Mouse (Mus musculus) MEL (cell line): ENCODE measurements around the gene Dqx1. TPM values are rescaled to one million over a fixed set of nuclear protein-coding genes. Genes with fewer than 3 reads are reported as not detected.

Source experiments
- DNase-seq: peaks from one replicate; pipeline ENCODE4 v3.0.0; 2011; ENCODE audit warnings: low read depth, low spot score
- H3K27ac ChIP-seq: 2 replicates; pipeline ENCODE4 v1.5.1; 2012; ENCODE audit warnings: low read depth, mild to moderate bottlenecking, control low read depth, low read length, moderate library complexity; ENCODE audit not compliant: control insufficient read depth
- H3K27me3 ChIP-seq, 2 experiments: fragments of 150-350 bp in 1 of 2; sonication (generic) in 1 of 2; 2 replicates each; pipeline ENCODE4 v1.6.1; 2012; ENCODE audit warnings: low read length in 2 of 2, mild to moderate bottlenecking in 2 of 2, improper control_type of control experiment in 1 of 2, moderate library complexity in 1 of 2; ENCODE audit not compliant: insufficient read depth in 2 of 2, control insufficient read depth in 1 of 2
- H3K36me3 ChIP-seq, 2 experiments: 2 replicates each; pipeline ENCODE4 v1.6.1; 2012 to 2014; ENCODE audit warnings: low read length in 2 of 2, improper control_type of control experiment in 1 of 2, inconsistent platforms in 1 of 2, mild to moderate bottlenecking in 1 of 2; ENCODE audit not compliant: insufficient read depth in 2 of 2, control insufficient read depth in 1 of 2
- H3K4me1 ChIP-seq, 2 experiments: fragments of 150-350 bp in 1 of 2; sonication (generic) in 1 of 2; 2 replicates each; pipeline ENCODE4 v1.6.1; 2012; ENCODE audit warnings: low read length in 2 of 2, improper control_type of control experiment in 1 of 2, mild to moderate bottlenecking in 1 of 2; ENCODE audit not compliant: insufficient read depth in 2 of 2, control insufficient read depth in 1 of 2
- H3K4me3 ChIP-seq, 2 experiments: fragments of 150-350 bp in 1 of 2; sonication (generic) in 1 of 2; 2 replicates each; pipeline ENCODE4 v1.5.1; 2012; ENCODE audit warnings: low read depth in 2 of 2, low read length in 2 of 2, mild to moderate bottlenecking in 2 of 2, moderate library complexity in 2 of 2, control low read depth in 1 of 2, improper control_type of control experiment in 1 of 2; ENCODE audit not compliant: control insufficient read depth in 1 of 2, insufficient read depth in 1 of 2
- H3K79me2 ChIP-seq: 2 replicates; pipeline ENCODE4 v1.6.1; 2012; ENCODE audit warnings: mild to moderate bottlenecking, low read length, moderate library complexity; ENCODE audit not compliant: control insufficient read depth, poor library complexity, insufficient read depth
- H3K9ac ChIP-seq: 2 replicates; pipeline ENCODE4 v1.6.1; 2012; ENCODE audit warnings: low read depth, mild to moderate bottlenecking, control low read depth, low read length, moderate library complexity; ENCODE audit not compliant: control insufficient read depth, poor library complexity, severe bottlenecking
- H3K9me3 ChIP-seq: fragments of 150-350 bp; sonication (generic); replicated peaks from 2 replicates; pipeline ENCODE4 v1.6.1; 2012; ENCODE audit warnings: mild to moderate bottlenecking, low read length, improper control_type of control experiment, moderate library complexity; ENCODE audit not compliant: insufficient read depth
- CHD2 ChIP-seq: IDR thresholded peaks from 2 replicates; pipeline ENCODE4 v1.6.1; 2011; ENCODE audit warnings: low read length, improper control_type of control experiment
- E2F4 ChIP-seq: IDR thresholded peaks from 2 replicates; pipeline ENCODE4 v1.6.1; 2011; ENCODE audit warnings: low read depth, low read length, improper control_type of control experiment, borderline replicate concordance
- ELF1 ChIP-seq: IDR thresholded peaks from 2 replicates; pipeline ENCODE4 v1.6.1; 2014; ENCODE audit warnings: low read depth, mild to moderate bottlenecking, inconsistent platforms, low read length, improper control_type of control experiment, moderate library complexity
- EP300 ChIP-seq, 2 experiments: IDR thresholded peaks; 2 replicates each; pipeline ENCODE4 v1.6.1; 2011; ENCODE audit warnings: improper control_type of control experiment in 2 of 2, low read length in 2 of 2, low read depth in 1 of 2, mild to moderate bottlenecking in 1 of 2
- ETS1 ChIP-seq: IDR thresholded peaks from 2 replicates; pipeline ENCODE4 v1.6.1; 2012; ENCODE audit warnings: low read depth, mild to moderate bottlenecking, inconsistent platforms, low read length, improper control_type of control experiment, moderate library complexity
- GABPA ChIP-seq: IDR thresholded peaks from 2 replicates; pipeline ENCODE4 v1.6.1; 2012; ENCODE audit warnings: low read depth, mild to moderate bottlenecking, inconsistent platforms, low read length, improper control_type of control experiment, moderate library complexity
- GATA1 ChIP-seq: IDR thresholded peaks from 2 replicates; pipeline ENCODE4 v1.6.1; 2011; ENCODE audit warnings: low read depth, low read length, improper control_type of control experiment
- JUND ChIP-seq: IDR thresholded peaks from 2 replicates; pipeline ENCODE4 v1.6.1; 2011; ENCODE audit warnings: low read depth, mild to moderate bottlenecking, improper control_type of control experiment, low read length
- MAFK ChIP-seq: IDR thresholded peaks from 2 replicates; pipeline ENCODE4 v1.6.1; 2011; ENCODE audit warnings: low read depth, mild to moderate bottlenecking, low read length, improper control_type of control experiment, borderline replicate concordance
- MAX ChIP-seq: IDR thresholded peaks from 2 replicates; pipeline ENCODE4 v1.6.1; 2011; ENCODE audit warnings: low read length, improper control_type of control experiment
- MAZ ChIP-seq: IDR thresholded peaks from 2 replicates; pipeline ENCODE4 v1.6.1; 2012; ENCODE audit warnings: low read depth, mild to moderate bottlenecking, inconsistent platforms, low read length, improper control_type of control experiment
- MEF2A ChIP-seq: IDR thresholded peaks from 2 replicates; pipeline ENCODE4 v1.6.1; 2014; ENCODE audit warnings: low read depth, mild to moderate bottlenecking, inconsistent platforms, low read length, improper control_type of control experiment; ENCODE audit not compliant: poor library complexity, insufficient replicate concordance, severe bottlenecking; ENCODE audit errors: extremely low read depth
- MXI1 ChIP-seq: IDR thresholded peaks from 2 replicates; pipeline ENCODE4 v1.6.1; 2011; ENCODE audit warnings: mild to moderate bottlenecking, low read depth, low read length, improper control_type of control experiment
- MYB ChIP-seq: IDR thresholded peaks from 2 replicates; pipeline ENCODE4 v1.6.1; 2011; ENCODE audit warnings: mild to moderate bottlenecking, low read depth, low read length, improper control_type of control experiment
- NELFE ChIP-seq: IDR thresholded peaks from 2 replicates; pipeline ENCODE4 v1.6.1; 2011; ENCODE audit warnings: low read depth, low read length, improper control_type of control experiment
- NRF1 ChIP-seq: IDR thresholded peaks from 2 replicates; pipeline ENCODE4 v1.6.1; 2014; ENCODE audit warnings: low read depth, mild to moderate bottlenecking, inconsistent platforms, low read length, improper control_type of control experiment, moderate library complexity; ENCODE audit not compliant: poor library complexity, insufficient read depth, severe bottlenecking
- POLR2AphosphoS2 ChIP-seq: IDR thresholded peaks from 2 replicates; pipeline ENCODE4 v1.6.1; 2011; ENCODE audit warnings: low read length, improper control_type of control experiment
- RAD21 ChIP-seq: IDR thresholded peaks from 2 replicates; pipeline ENCODE4 v1.6.1; 2011; ENCODE audit warnings: mild to moderate bottlenecking, low read depth, low read length, improper control_type of control experiment
- RCOR1 ChIP-seq: IDR thresholded peaks from 2 replicates; pipeline ENCODE4 v1.6.1; 2012; ENCODE audit warnings: low read depth, mild to moderate bottlenecking, inconsistent platforms, low read length, improper control_type of control experiment
- SIN3A ChIP-seq: IDR thresholded peaks from 2 replicates; pipeline ENCODE4 v1.6.1; 2012; ENCODE audit warnings: low read length, improper control_type of control experiment, inconsistent platforms
- SMC3 ChIP-seq: IDR thresholded peaks from 2 replicates; pipeline ENCODE4 v1.6.1; 2011; ENCODE audit warnings: low read depth, low read length, improper control_type of control experiment
- TBP ChIP-seq: IDR thresholded peaks from 2 replicates; pipeline ENCODE4 v1.8.0; 2011; ENCODE audit warnings: low read depth, low read length, improper control_type of control experiment
- TCF12 ChIP-seq: IDR thresholded peaks from 2 replicates; pipeline ENCODE4 v1.6.1; 2014; ENCODE audit warnings: low read depth, mild to moderate bottlenecking, inconsistent platforms, low read length, improper control_type of control experiment, moderate library complexity
- UBTF ChIP-seq: IDR thresholded peaks from 2 replicates; pipeline ENCODE4 v1.6.1; 2012; ENCODE audit warnings: low read depth, mild to moderate bottlenecking, inconsistent platforms, low read length, improper control_type of control experiment, moderate library complexity, borderline replicate concordance; ENCODE audit not compliant: insufficient read depth
- USF1 ChIP-seq: IDR thresholded peaks from 2 replicates; pipeline ENCODE4 v1.6.1; 2014; ENCODE audit warnings: low read depth, mild to moderate bottlenecking, inconsistent platforms, low read length, improper control_type of control experiment, moderate library complexity
- ZMIZ1 ChIP-seq: IDR thresholded peaks from 2 replicates; pipeline ENCODE4 v1.6.1; 2012; ENCODE audit warnings: low read depth, mild to moderate bottlenecking, inconsistent platforms, low read length, improper control_type of control experiment, moderate library complexity
- ZNF384 ChIP-seq: IDR thresholded peaks from 2 replicates; pipeline ENCODE4 v1.6.1; 2012; ENCODE audit warnings: low read depth, mild to moderate bottlenecking, inconsistent platforms, low read length, improper control_type of control experiment
- polyA plus RNA-seq, 2 experiments: library from polyadenylated mRNA; stranded (reverse) in 1 of 2; unstranded in 1 of 2; fragments of >175 nt in 1 of 2; fragments of >200 nt in 1 of 2; gene quantifications; 2 replicates each; pipeline versions ENCODE4 v1.2.1 to v1.2.4; 2012; ENCODE audit warnings: low replicate concordance in 2 of 2, low read depth in 1 of 2; ENCODE audit not compliant: insufficient read length in 2 of 2, insufficient read depth in 1 of 2, missing spikeins in 1 of 2
- total RNA-seq: library from RNA; depleted of rRNA; stranded (reverse); fragments of 300-350 nt; gene quantifications from 2 replicates; pipeline ENCODE4 v1.2.3, GENCODE M21; 2012

Dqx1 gene
- total and polyA plus RNA-seq, 3 experiments: 1.3 to 3.4 TPM; not detected in 1

- Histone ChIP-seq H3K27ac (peak overlapping the region; percentile 56), H3K9ac (peak overlapping the region; percentile 96), H3K9me3 (no peaks in the 10 kb centered on the region), H3K4me3 (peak overlapping the region; percentile 94 to 98), H3K79me2 (peaks cover 9% of the 10 kb centered on the region), H3K27me3 (no peaks in the 10 kb centered on the region; a peak in 1 of 4 replicates), H3K4me1 (peaks cover 0 to 5% of the 10 kb centered on the region in 2 experiments; a peak in 2 of 4 replicates)
- DNase-seq: peak; percentile 62
- TF ChIP-seq UBTF: 0 out of 2 replicates have a peak, but pooled peaks have one; percentile 28
- TF ChIP-seq ZMIZ1: no peak
- no peak for TF ChIP-seq SMC3
- no peak for TF ChIP-seq CHD2
- TF ChIP-seq MXI1: peak; percentile 74
- 0 out of 2 replicates have a peak, but pooled peaks have one; percentile 16 for TF ChIP-seq MAX
- no peak for TF ChIP-seq ZNF384
- TF ChIP-seq, all 39 proteins: peak for 3
- peaks cover 0 to 4% of the 10 kb centered on the region in 2 experiments; a peak in 2 of 4 replicates for H3K36me3 ChIP-seq
Measured at GRCm38 (mm10) chr6:83032769-83033191, 24.9 kb upstream of the Dqx1 start.

- Histone ChIP-seq H3K4me1 (peaks cover 0 to 9% of the 10 kb centered on the region in 2 experiments; a peak in 3 of 4 replicates), H3K4me3 (peak within 1 kb of the TSS; percentile 94 to 98), H3K27me3 (no peaks in the 10 kb centered on the region; a peak in 1 of 4 replicates), H3K27ac (peak within 1 kb of the TSS; percentile 56), H3K9ac (peak within 1 kb of the TSS; percentile 96), H3K9me3 (no peaks in the 10 kb centered on the region), H3K79me2 (peaks cover 9% of the 10 kb centered on the region), H3K36me3 (peaks cover 0 to 4% of the 10 kb centered on the region in 2 experiments; a peak in 2 of 4 replicates)
- peak; percentile 84 for DNase-seq
- TF ChIP-seq MXI1 (peak; percentile 51), POLR2AphosphoS2 (peak; percentile 74; the same call in 1 of the 2 replicates), E2F4 (no peak), GATA1 (no peak), RAD21 (no peak), USF1 (no peak), SMC3 (no peak), RCOR1 (no peak), GABPA (peak; percentile 86; the same call in 1 of the 2 replicates), MAZ (peak; percentile 82), TBP (no peak), NELFE (peak; percentile 68), UBTF (no peak), ZMIZ1 (peak; percentile 55; the same call in 1 of the 2 replicates), NRF1 (no peak), MAX (0 out of 2 replicates have a peak, but pooled peaks have one; percentile 10), SIN3A (peak; percentile 55; the same call in 1 of the 2 replicates), TCF12 (peak; percentile 36; the same call in 1 of the 2 replicates), EP300 (IDR thresholded peaks at IDR 0.05; ENCODE audit: low read depth in 1 of 2, low read length in 2 of 2) (peak in 1 of 2 experiments; percentile 3; a peak in 1 of 4 replicates), JUND (no peak), MEF2A (no peak), MYB (no peak), ETS1 (peak; percentile 15; the same call in 1 of the 2 replicates), ELF1 (peak; percentile 77), MAFK (peak; percentile 94)
Measured at GRCm38 (mm10) chr6:83033249-83034185, 24.1 kb upstream of the Dqx1 start, which contains the start of the genes Dok1 and Loxl3. Dok1 (minus strand) TSS chr6:83033471. Loxl3 (plus strand) TSS chr6:83034173.
